Mouse (Mus musculus): ENCODE results near the gene Stx16. TPM values are rescaled to one million over a fixed set of nuclear protein-coding genes. Genes with fewer than 3 reads are reported as not detected.

Stx16 gene
- total and polyA plus RNA-seq, 3 experiments: 14.8 to 22.3 TPM; not detected in 1

DNA sequence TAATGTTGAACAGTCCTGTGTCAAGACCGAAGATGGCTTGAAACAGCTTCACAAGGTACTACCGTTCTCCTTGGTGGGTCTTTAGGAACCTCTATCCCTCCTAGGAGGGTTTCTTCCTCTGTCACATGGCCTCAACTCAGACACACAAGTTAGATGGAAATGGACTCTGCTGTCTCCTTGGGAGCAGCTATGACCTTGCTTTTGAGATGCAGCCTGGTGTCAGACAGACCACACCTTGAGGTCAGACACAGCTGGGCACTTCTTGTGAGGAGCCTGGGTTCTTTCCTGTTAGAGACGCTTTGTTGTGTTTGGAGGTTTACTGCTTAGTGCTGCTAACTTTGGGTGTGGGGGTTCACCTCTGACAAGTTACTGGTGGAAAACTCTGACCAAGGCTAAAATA is 19.0 kb downstream of the Stx16 start:
- H3K9ac ChIP-seq (ENCODE audit: control insufficient read depth, low read depth, low read length, poor library complexity, severe bottlenecking): no peak overlapping the region
- no peak for DNase-seq (ENCODE audit: low read depth, low spot score)
- TF ChIP-seq MEF2A (IDR thresholded peaks at IDR 0.05; ENCODE audit: extremely low read depth, insufficient replicate concordance, low read depth, low read length, poor library complexity, severe bottlenecking) (no peak), GATA1 (IDR thresholded peaks at IDR 0.05; ENCODE audit: low read depth, low read length) (no peak), EP300 (IDR thresholded peaks at IDR 0.05; ENCODE audit: low read depth in 1 of 2, low read length in 2 of 2) (no peak), MAX (IDR thresholded peaks at IDR 0.05; ENCODE audit: low read length) (no peak), RCOR1 (IDR thresholded peaks at IDR 0.05; ENCODE audit: low read depth, low read length) (no peak), USF1 (IDR thresholded peaks at IDR 0.05; ENCODE audit: low read depth, low read length) (no peak), POLR2A (IDR thresholded peaks at IDR 0.05; ENCODE audit: control insufficient read depth in 1 of 2, insufficient read depth in 1 of 2, low read depth in 1 of 2, low read length in 2 of 2, poor library complexity in 1 of 2) (no peak), BHLHE40 (IDR thresholded peaks at IDR 0.05; ENCODE audit: borderline replicate concordance, low read depth, low read length) (no peak), GABPA (IDR thresholded peaks at IDR 0.05; ENCODE audit: low read depth, low read length) (no peak), CTCF (IDR thresholded peaks at IDR 0.05 in 2 of 3, conservative IDR thresholded peaks at IDR 0.05 in 1 of 3; ENCODE audit: control insufficient read depth in 1 of 3, insufficient read depth in 1 of 3, low read depth in 2 of 3, low read length in 3 of 3, poor library complexity in 1 of 3, severe bottlenecking in 1 of 3) (no peak), ZNF384 (IDR thresholded peaks at IDR 0.05; ENCODE audit: low read depth, low read length) (no peak), POLR2AphosphoS2 (IDR thresholded peaks at IDR 0.05; ENCODE audit: low read length) (no peak), ELF1 (IDR thresholded peaks at IDR 0.05; ENCODE audit: low read depth, low read length) (no peak), ETS1 (IDR thresholded peaks at IDR 0.05; ENCODE audit: low read depth, low read length) (no peak), HCFC1 (IDR thresholded peaks at IDR 0.05; ENCODE audit: low read depth, low read length) (no peak), TBP (IDR thresholded peaks at IDR 0.05; ENCODE audit: low read depth, low read length) (no peak), MYB (IDR thresholded peaks at IDR 0.05; ENCODE audit: low read depth, low read length) (no peak)
- H3K27ac ChIP-seq (ENCODE audit: control insufficient read depth, low read depth, low read length): no peak overlapping the region
- H3K4me1 ChIP-seq (ENCODE audit: control insufficient read depth in 1 of 2, insufficient read depth in 2 of 2, low read length in 2 of 2): no peaks in the 10 kb centered on the region
- H3K9me3 ChIP-seq (replicated peaks; ENCODE audit: insufficient read depth, low read length): no peaks in the 10 kb centered on the region
- H3K27me3 ChIP-seq (ENCODE audit: control insufficient read depth in 1 of 2, insufficient read depth in 2 of 2, low read length in 2 of 2): no peaks in the 10 kb centered on the region
- H3K79me2 ChIP-seq (ENCODE audit: control insufficient read depth, insufficient read depth, low read length, poor library complexity): no peaks in the 10 kb centered on the region
- H3K4me3 ChIP-seq (ENCODE audit: control insufficient read depth in 1 of 2, insufficient read depth in 1 of 2, low read depth in 2 of 2, low read length in 2 of 2): no peak overlapping the region
- H3K36me3 ChIP-seq (ENCODE audit: control insufficient read depth in 1 of 2, insufficient read depth in 2 of 2, low read length in 2 of 2): peaks cover 0 to 7% of the 10 kb centered on the region in 2 experiments; a peak in 2 of 4 replicates

GRCm38 (mm10) chr2:174102399-174102798 is 26.3 kb downstream of the Stx16 start:
- H3K9ac ChIP-seq (ENCODE audit: control insufficient read depth, low read depth, low read length, poor library complexity, severe bottlenecking): no peak overlapping the region
- no peaks in the 10 kb centered on the region for H3K9me3 ChIP-seq (replicated peaks; ENCODE audit: insufficient read depth, low read length)
- no peaks in the 10 kb centered on the region for H3K36me3 ChIP-seq (ENCODE audit: control insufficient read depth in 1 of 2, insufficient read depth in 2 of 2, low read length in 2 of 2)
- no peak for DNase-seq (ENCODE audit: low read depth, low spot score)
- no peaks in the 10 kb centered on the region for H3K27me3 ChIP-seq (ENCODE audit: control insufficient read depth in 1 of 2, insufficient read depth in 2 of 2, low read length in 2 of 2)
- no peaks in the 10 kb centered on the region for H3K79me2 ChIP-seq (ENCODE audit: control insufficient read depth, insufficient read depth, low read length, poor library complexity)
- H3K4me1 ChIP-seq (ENCODE audit: control insufficient read depth in 1 of 2, insufficient read depth in 2 of 2, low read length in 2 of 2): no peaks in the 10 kb centered on the region
- TF ChIP-seq RAD21 (IDR thresholded peaks at IDR 0.05; ENCODE audit: low read depth, low read length): no peak
- no peak overlapping the region for H3K27ac ChIP-seq (ENCODE audit: control insufficient read depth, low read depth, low read length)
- H3K4me3 ChIP-seq (ENCODE audit: control insufficient read depth in 1 of 2, insufficient read depth in 1 of 2, low read depth in 2 of 2, low read length in 2 of 2): no peak overlapping the region

Data from MEL (cell line).